Mouse (Mus musculus): Measurements from ENCODE around the gene Gm47985.

The Gm47985 gene

DNA sequence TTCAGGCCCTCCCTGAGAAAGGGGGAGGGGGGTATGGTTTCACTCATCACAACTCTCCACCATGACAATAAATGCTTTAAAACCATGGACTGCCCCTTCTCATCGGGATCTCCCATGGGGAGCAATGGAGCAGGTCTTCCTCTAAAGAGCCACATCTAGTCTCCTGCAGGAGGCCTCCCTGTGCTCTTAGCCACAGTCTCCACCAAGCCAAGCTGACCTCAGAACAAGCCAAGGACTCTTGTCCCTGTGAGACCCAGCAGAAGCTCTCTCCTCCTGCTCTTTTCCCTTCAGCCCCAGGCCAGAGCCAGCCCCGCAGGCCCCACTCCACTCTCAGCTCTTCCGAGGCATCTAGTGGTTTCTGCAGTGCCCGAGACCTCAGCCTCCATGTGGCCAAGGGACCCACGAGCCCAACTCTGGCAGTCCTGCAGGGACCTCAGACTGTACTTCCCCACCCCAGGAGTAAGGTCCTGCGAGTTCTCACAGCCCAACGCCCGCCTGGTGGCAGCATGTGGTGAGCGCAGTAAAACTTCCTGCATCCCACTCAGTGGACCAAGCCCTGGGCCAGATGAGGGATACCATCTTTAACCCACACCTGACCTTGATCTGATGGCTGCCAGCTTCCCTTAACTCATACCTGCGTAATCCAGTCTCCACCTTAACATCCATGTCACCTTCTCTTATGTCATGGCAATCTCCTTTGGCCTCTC is 40.4 kb downstream of the Gm47985 start:
- DNase-seq (ENCODE audit: low spot score): no peak

DNA sequence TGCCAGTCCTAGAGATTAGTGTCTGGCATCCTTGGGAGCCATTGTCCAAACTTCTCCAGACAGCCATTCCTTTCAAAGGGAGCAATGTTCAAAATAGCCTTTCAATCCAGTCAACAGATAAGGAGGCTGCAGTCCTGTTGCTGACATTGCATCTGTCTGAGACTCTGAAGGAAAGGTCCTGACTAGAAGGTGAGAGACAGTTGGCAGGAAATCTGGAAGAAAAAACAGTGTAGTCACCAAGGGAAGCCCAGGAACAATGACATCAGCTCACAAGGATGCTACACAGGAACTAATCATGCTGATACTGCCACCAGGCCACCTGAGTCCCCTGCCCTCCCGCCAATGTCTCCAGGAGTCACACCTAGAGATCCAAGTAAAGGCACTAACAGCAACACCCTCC is 41.0 kb downstream of the Gm47985 start:
- no peak for DNase-seq (ENCODE audit: low spot score)

DNA sequence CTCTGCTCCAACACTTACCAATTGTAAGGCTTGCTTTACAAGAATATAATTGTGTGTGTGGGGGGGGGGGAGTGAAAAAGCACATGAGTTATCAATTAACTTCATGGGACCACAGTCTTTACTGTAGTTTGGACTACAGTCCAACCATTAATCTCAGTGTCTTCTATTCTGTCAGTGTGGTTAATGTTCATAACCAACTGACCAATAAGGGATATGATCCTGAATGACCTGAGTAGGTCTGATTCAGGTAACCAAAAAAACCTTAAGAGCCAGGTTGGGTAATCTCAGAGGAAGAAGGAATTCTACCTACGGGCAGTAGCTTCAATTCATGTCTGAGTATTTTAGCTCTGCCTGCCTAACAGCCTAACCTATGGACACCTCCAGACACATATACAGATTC is 42.2 kb downstream of the Gm47985 start:
- DNase-seq (ENCODE audit: low spot score): no peak

- DNase-seq (ENCODE audit: low spot score): no peak
These were observed 45.2 kb downstream of the Gm47985 start for GRCm38 (mm10) chr1:151227506-151227905.

- DNase-seq (ENCODE audit: low spot score): no peak
These were observed 46.1 kb downstream of the Gm47985 start for GRCm38 (mm10) chr1:151228320-151228989.

DNA sequence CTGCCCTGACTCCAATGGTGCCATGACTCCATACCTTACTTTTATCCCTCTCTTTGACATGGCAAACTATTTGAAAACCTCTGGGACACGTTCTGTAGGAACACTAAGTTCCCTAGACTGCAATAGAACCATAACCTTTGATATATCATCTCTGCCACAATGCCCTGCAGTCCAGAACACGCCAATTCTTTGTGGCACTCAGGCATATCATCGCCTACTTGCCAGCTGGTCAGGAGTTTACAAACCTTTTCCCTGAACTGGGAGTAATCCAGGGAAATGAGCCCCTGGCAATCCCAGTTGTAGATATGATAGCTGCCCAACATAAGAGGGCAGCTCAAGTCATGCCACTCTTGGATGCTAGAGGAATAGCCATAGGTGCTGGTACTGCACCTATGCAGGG is 50.0 kb downstream of the Gm47985 start:
- no peak for DNase-seq (ENCODE audit: low spot score)

DNA sequence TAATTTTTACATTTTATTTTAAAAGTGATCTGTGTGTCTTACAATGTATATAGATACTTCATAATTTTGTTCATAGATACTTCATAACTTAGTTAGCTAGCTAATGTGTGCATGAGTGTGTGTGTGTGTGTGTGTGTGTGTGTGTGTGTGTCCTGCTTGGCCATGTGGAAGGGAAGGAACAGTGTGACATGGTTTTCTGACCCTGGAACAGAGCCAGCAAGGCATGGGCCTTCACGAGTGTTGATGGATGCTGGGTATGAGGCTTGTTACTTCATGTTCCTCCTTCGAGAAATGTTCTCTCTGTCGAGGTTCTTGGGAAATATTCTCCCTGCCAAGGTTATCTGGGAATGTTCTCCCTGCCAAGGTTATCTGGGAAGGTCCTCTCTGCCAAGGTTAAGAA is 51.4 kb downstream of the Gm47985 start:
- DNase-seq (ENCODE audit: low spot score): no peak
